Mouse (Mus musculus) embryo, embryonic 9.5 days (tissue): ENCODE measurements around the gene Ganab.
"Not testable (repeated sequence)": the region's sequence is repeated elsewhere in the genome, so short reads cannot be mapped to it uniquely, and the experiment has no call there.

Source experiments
- DNase-seq: peaks from one replicate; pipeline ENCODE4 v3.0.0-alpha.2; 2017; ENCODE audit errors: extremely low spot score

Ganab gene

GRCm38 (mm10) chr19:8897865-8898495 lies at the start of gene Ganab:
Ganab (plus strand) TSS chr19:8898071.
- peak; percentile 95 for DNase-seq

- DNase-seq: no peak
Observed at GRCm38 (mm10) chr19:8848356-8848755, 49.5 kb upstream of the Ganab start.

DNA sequence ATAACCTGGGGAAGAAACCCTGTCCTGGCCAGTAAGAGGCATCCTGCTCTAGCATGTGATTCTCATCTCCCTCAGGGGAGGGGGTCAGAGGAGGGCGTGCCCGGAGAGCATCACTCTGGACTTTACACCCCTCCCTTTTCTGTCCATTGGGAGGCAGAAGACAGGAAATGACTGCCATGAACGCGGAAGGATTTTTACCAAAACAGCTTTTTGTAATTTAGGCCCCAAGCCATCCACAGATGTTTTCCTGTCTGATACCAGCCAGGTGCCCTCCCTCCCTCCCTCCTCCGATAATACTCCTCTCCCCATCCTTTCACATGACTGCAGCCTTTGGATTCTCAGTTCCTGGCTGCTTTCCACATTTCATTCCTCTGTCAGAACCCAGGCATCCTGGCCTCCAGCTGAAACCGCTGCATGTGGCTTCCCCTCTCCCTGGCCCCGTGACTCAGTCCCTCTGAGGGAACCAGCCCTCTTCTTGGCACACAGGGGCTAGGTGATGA lies 47.4 kb upstream of the Ganab start, which contains the start of gene Lrrn4cl:
Lrrn4cl (plus strand) TSS at position 367 of the 500 bp plus-strand sequence.
- peak; percentile 44 for DNase-seq

GRCm38 (mm10) chr19:8851639-8852038 lies 46.2 kb upstream of the Ganab start:
- DNase-seq: no peak

GRCm38 (mm10) chr19:8852236-8852928 lies 45.5 kb upstream of the Ganab start:
- no peak for DNase-seq

DNA sequence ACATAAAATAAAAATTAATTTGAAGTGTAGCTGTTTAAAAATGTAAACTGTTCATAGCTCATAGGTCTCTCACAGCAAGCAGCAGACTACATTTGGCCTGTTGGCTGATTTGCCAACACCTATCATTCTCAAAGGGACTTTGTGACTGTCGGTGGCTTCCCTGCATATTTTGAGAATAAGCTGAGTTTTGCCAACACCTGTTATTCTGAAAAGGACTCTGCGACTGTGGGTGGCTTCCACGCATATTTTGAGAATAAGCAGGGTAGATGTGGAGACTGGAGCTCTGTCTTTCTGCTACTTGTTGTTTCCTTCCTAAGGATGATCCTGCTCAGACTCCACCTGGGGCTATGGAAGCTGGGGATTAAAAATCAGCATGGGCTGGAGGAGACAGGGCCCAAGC lies 44.8 kb upstream of the Ganab start:
- DNase-seq: no peak

- peak; percentile 21 for DNase-seq
Observed at GRCm38 (mm10) chr19:8857689-8858088, 40.2 kb upstream of the Ganab start.

DNA sequence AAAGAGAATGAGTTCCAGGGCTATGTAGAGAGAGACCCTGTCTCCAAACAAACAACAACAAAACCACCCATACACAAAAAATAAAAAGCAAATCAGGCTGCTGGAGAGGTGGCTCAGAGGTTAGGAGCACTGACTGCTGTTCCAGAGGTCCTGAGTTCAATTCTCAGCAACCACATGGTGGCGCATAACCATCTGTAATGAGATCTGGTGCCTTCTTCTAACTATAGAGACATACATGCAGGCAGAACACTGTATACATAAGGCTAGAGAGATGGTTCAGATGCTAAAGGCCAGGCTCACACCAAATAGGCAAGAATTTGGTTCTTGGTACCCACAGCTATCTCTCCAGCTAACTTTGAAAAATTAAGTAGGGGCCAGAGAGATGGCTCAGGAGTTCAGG lies 38.9 kb upstream of the Ganab start:
- no peak for DNase-seq

DNA sequence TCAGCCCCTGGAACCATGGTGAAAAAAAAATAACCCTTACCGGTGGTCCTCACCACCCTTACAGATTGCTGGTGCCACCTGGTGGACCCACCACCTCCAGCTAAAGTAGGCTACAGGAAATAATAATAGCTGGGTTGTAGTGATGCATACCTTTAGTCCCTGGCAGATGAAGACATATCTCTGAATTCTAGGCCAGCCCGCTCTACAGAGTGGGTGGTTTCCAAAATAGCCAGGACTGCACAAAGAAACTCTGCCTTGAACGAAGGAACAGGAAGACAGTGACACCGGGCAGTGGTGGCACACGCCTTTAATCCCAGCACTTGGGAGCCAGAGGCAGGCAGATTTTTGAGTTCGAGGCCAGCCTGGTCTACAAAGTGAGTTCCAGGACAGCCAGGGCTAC lies 33.6 kb upstream of the Ganab start:
- no peak for DNase-seq

DNA sequence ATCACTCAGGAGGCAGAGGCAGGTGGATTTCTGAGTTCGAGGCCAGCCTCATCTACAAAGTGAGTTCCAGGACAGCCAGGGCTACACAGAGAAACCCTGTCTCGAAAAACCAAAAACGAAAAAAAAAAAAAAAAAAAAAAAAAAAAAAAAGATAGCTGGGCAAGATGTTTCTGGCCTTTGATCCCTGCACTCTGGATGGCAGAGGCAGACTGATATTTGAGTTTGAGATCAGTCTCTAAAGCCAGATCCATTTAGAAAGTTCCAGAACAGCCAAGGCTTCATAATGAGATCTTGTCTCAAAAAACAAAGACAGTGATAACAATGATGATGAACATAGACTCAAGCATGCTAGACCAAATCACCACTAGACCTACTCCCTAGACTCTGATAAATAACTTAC lies 27.5 kb upstream of the Ganab start:
- not testable (repeated sequence) for DNase-seq

DNA sequence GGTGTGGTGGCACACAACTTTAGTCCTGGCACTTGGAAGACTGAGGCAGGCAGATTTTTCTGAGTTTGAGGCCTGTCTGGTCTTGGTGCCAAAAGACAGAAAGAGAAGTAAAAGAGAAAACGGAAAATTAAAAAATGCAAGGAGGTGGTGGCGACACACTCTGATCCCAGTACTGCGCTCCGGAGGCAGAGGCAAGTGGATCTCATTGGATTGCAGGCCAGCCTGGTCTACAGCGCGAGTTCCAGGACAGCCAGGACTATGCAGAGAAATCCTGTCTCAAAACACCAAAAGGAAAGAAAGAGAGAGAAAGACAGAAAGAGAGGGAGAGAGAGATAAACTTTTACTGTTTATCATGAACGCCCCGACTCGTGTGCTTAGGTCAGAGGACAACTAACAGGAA lies 27.0 kb upstream of the Ganab start:
- no peak for DNase-seq

DNA sequence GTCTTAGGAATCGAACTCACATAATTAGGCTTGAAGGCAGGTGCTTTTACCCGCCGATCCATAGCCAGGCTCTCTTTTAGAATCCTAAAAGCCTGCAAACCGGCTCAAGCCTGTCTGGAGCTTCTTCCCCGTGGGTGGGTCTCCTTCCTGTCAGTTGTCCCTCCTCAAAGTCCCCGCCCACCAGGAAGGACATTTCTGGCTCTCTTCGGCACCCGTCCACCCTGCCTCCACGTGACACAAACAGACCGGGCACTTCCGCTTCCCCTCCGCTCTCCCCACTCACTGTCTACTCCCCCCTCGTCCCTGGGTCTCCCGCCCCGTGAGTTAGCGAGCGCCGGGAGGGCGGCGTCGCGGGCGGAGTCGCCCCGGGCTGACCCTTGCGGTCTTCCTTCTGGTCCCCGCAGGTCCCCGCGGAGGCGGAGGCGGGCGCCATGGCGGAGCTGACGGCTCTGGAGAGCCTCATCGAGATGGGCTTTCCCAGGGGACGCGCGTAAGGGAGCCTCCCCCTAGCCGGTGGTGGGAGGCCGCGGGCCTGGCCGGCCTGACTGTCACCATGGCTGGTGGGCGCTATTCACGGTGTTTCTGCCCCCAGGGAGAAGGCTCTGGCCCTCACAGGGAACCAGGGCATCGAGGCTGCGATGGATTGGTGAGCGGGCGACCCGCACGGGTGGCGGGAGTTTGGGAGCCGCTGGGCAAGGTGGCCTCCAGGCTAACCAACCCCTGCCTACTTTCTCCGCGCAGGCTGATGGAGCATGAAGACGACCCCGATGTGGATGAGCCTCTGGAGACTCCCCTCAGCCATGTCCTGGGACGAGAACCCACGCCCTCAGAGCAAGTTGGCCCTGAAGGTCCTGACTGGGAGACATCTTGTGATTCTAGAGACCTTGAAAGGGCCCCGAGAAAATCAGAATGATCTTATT lies 26.3 kb upstream of the Ganab start, which contains the start of gene Ubxn1:
Ubxn1 (plus strand) TSS at position 230 of the 920 bp plus-strand sequence.
- peak; percentile 97 for DNase-seq

DNA sequence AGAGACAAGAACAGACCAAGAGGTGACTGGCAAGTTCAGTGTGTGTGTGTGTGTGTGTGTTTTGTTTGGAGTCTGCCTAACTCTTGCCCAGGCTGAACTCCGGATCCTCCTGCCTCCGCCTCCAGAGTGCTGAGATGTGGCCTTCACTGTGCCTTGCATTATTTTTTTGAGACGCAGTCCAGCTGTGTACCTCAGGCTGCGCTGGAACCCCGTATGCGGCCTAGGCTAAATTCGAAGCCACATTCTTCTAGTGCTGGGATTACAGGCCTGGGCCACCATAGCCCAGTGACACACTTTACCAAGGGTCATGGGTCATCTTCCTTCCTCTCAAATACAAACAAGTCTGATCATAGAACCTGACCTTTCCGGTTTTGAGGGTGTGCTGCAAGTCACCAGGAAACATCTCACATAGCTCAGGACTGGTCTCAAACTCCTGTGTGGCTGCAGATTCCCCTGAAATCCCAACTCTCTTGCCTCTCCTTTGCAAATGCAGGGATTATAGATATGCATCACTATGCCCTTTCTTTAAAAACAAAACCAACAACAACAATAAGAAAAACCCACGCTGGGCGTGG lies 25.5 kb upstream of the Ganab start:
- DNase-seq: no peak

- DNase-seq: no peak
Observed at GRCm38 (mm10) chr19:8875031-8875430, 22.8 kb upstream of the Ganab start.

- DNase-seq: peak; percentile 88
Observed at GRCm38 (mm10) chr19:8880311-8881033, 17.4 kb upstream of the Ganab start, which contains the start of gene Uqcc3. Uqcc3 (minus strand) TSS chr19:8880923.

- DNase-seq: no peak
Observed at GRCm38 (mm10) chr19:8881034-8881392, 16.9 kb upstream of the Ganab start.

GRCm38 (mm10) chr19:8883616-8884015 lies 14.3 kb upstream of the Ganab start, which contains the start of the genes Lbhd1 and Gm49403:
Lbhd1 (plus strand) TSS chr19:8883732.
Gm49403 (plus strand) TSS chr19:8883930.
- DNase-seq: no peak

- peak; percentile 54 for DNase-seq
Observed at GRCm38 (mm10) chr19:8886916-8887584, 10.8 kb upstream of the Ganab start.

- peak; percentile 40 for DNase-seq
Observed at GRCm38 (mm10) chr19:8887585-8888463, 10.0 kb upstream of the Ganab start.
